Mouse (Mus musculus): ENCODE measurements around the gene Fubp3. TPM values are rescaled to one million over a fixed set of nuclear protein-coding genes. Genes with fewer than 3 reads are reported as not detected.

Fubp3 gene
- polyA plus RNA-seq, 1 experiment from 2014 or later = 107 TPM

GRCm38 (mm10) chr2:31635281-31636137 lies 63.1 kb downstream of the Fubp3 start:
- ATAC-seq (replicated peaks; ENCODE audit: insufficient number of reproducible peaks, low FRiP score, low TSS enrichment, low read depth) (no peak), DNase-seq (ENCODE audit: low spot score) (peak; percentile 45)
- Histone ChIP-seq H3K27me3 (ENCODE audit: control insufficient read depth, insufficient read depth, low read length) (peaks cover 65% of the 10 kb centered on the region), H3K4me3 (ENCODE audit: low read depth, low read length) (0 out of 2 replicates have a peak overlapping the region, but pooled peaks have one; percentile 5), H3K9ac (replicated peaks; ENCODE audit: low read length) (no peak overlapping the region), H3K4me1 (ENCODE audit: control insufficient read depth, insufficient read depth, low read length) (peaks cover 10% of the 10 kb centered on the region), H3K27ac (replicated peaks; ENCODE audit: low read depth, low read length) (no peak overlapping the region), H3K4me2 (ENCODE audit: low read depth, low read length) (peak overlapping the region; percentile 33), H3K36me3 (replicated peaks; ENCODE audit: control insufficient read depth, insufficient read depth, low read depth, low read length) (no peaks in the 10 kb centered on the region), H3K9me3 (replicated peaks; ENCODE audit: control insufficient read depth, low read length) (no peaks in the 10 kb centered on the region)
- under 1% methylated on average over 52 of the region's 52 CpGs for WGBS

DNA sequence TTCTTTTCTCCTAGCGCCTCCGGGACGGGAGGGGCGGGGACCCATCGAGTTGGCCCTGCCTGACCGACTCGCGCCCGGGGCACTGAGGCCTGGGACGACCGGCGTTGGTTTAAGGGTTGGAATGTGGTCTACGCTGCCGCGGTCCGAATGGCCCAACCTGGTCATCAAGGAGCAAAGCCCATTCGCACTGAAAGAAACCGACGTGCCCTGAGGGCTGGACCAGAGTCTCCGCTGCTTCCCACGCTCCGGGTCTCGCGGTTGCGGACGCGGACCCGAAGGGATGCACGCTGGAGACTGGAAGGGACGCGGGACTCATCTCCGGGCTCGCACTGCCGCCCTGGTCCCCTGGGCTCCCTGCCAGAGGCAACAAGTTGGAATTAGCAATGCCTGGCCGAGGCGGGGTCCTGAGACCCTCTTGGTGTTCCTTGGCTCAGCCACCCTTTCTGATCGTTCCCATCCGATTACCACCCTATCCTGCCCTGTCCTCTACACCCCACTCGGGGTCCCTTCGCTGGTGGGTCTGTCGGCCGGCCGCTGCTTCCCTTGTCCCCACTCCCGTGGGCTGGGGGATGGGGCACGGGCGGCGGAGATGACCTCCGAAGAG lies 63.8 kb downstream of the Fubp3 start:
- Histone ChIP-seq H3K27ac (replicated peaks; ENCODE audit: low read depth, low read length) (no peak overlapping the region), H3K4me3 (ENCODE audit: low read depth, low read length) (peak overlapping the region; percentile 22), H3K4me2 (ENCODE audit: low read depth, low read length) (peak overlapping the region; percentile 33), H3K36me3 (replicated peaks; ENCODE audit: control insufficient read depth, insufficient read depth, low read depth, low read length) (no peaks in the 10 kb centered on the region), H3K9ac (replicated peaks; ENCODE audit: low read length) (0 out of 2 replicates have a peak overlapping the region, but pooled peaks have one; percentile 18), H3K9me3 (replicated peaks; ENCODE audit: control insufficient read depth, low read length) (no peaks in the 10 kb centered on the region), H3K27me3 (ENCODE audit: control insufficient read depth, insufficient read depth, low read length) (peaks cover 67% of the 10 kb centered on the region), H3K4me1 (ENCODE audit: control insufficient read depth, insufficient read depth, low read length) (peaks cover 10% of the 10 kb centered on the region)
- ATAC-seq (replicated peaks; ENCODE audit: insufficient number of reproducible peaks, low FRiP score, low TSS enrichment, low read depth) (no peak), DNase-seq (ENCODE audit: low spot score) (peak; percentile 42)
- under 1% methylated on average over 45 of the region's 48 CpGs for WGBS

GRCm38 (mm10) chr2:31636742-31637141 lies 64.3 kb downstream of the Fubp3 start:
- H3K4me2 ChIP-seq (ENCODE audit: low read depth, low read length) = peak overlapping the region; percentile 33
- H3K4me3 ChIP-seq (ENCODE audit: low read depth, low read length) = peak overlapping the region; percentile 22
- ATAC-seq (replicated peaks; ENCODE audit: insufficient number of reproducible peaks, low FRiP score, low TSS enrichment, low read depth) (peak; percentile 69), DNase-seq (ENCODE audit: low spot score) (peak; percentile 55)
- H3K27me3 ChIP-seq (ENCODE audit: control insufficient read depth, insufficient read depth, low read length) = peaks cover 72% of the 10 kb centered on the region
- H3K9me3 ChIP-seq (replicated peaks; ENCODE audit: control insufficient read depth, low read length) = no peaks in the 10 kb centered on the region
- under 1% methylated on average over 35 of the region's 35 CpGs for WGBS
- H3K9ac ChIP-seq (replicated peaks; ENCODE audit: low read length) = 0 out of 2 replicates have a peak overlapping the region, but pooled peaks have one; percentile 18
- H3K4me1 ChIP-seq (ENCODE audit: control insufficient read depth, insufficient read depth, low read length) = peaks cover 10% of the 10 kb centered on the region
- H3K36me3 ChIP-seq (replicated peaks; ENCODE audit: control insufficient read depth, insufficient read depth, low read depth, low read length) = no peaks in the 10 kb centered on the region
- H3K27ac ChIP-seq (replicated peaks; ENCODE audit: low read depth, low read length) = no peak overlapping the region

- peaks cover 77% of the 10 kb centered on the region for H3K27me3 ChIP-seq (ENCODE audit: control insufficient read depth, insufficient read depth, low read length)
- WGBS = under 1% methylated on average over 12 of the region's 12 CpGs
- no peak for ATAC-seq (replicated peaks; ENCODE audit: insufficient number of reproducible peaks, low FRiP score, low TSS enrichment, low read depth)
- no peaks in the 10 kb centered on the region for H3K36me3 ChIP-seq (replicated peaks; ENCODE audit: control insufficient read depth, insufficient read depth, low read depth, low read length)
- peak; percentile 51 for DNase-seq (ENCODE audit: low spot score)
- no peak overlapping the region for H3K27ac ChIP-seq (replicated peaks; ENCODE audit: low read depth, low read length)
- H3K4me2 ChIP-seq (ENCODE audit: low read depth, low read length) = no peak overlapping the region; the same call in 1 of the 2 replicates
- peak overlapping the region; percentile 3; the same call in 1 of the 2 replicates for H3K4me3 ChIP-seq (ENCODE audit: low read depth, low read length)
- H3K9me3 ChIP-seq (replicated peaks; ENCODE audit: control insufficient read depth, low read length) = no peaks in the 10 kb centered on the region
- no peak overlapping the region for H3K9ac ChIP-seq (replicated peaks; ENCODE audit: low read length)
- H3K4me1 ChIP-seq (ENCODE audit: control insufficient read depth, insufficient read depth, low read length) = peaks cover 10% of the 10 kb centered on the region
These were observed 64.9 kb downstream of the Fubp3 start for GRCm38 (mm10) chr2:31637311-31637710.

- no peak overlapping the region for H3K9ac ChIP-seq (replicated peaks; ENCODE audit: low read length)
- no peak for ATAC-seq (replicated peaks; ENCODE audit: insufficient number of reproducible peaks, low FRiP score, low TSS enrichment, low read depth)
These were observed 65.4 kb downstream of the Fubp3 start for GRCm38 (mm10) chr2:31637807-31638206.

GRCm38 (mm10) chr2:31638581-31639465 lies 66.4 kb downstream of the Fubp3 start:
- under 1% methylated on average over 32 of the region's 34 CpGs for WGBS
- no peak overlapping the region for H3K4me2 ChIP-seq (ENCODE audit: low read depth, low read length)
- ATAC-seq (replicated peaks; ENCODE audit: insufficient number of reproducible peaks, low FRiP score, low TSS enrichment, low read depth) (no peak), DNase-seq (ENCODE audit: low spot score) (no peak)
- no peaks in the 10 kb centered on the region for H3K9me3 ChIP-seq (replicated peaks; ENCODE audit: control insufficient read depth, low read length)
- peaks cover 10% of the 10 kb centered on the region for H3K4me1 ChIP-seq (ENCODE audit: control insufficient read depth, insufficient read depth, low read length)
- H3K9ac ChIP-seq (replicated peaks; ENCODE audit: low read length) = no peak overlapping the region
- peak overlapping the region; percentile 3; the same call in 1 of the 2 replicates for H3K4me3 ChIP-seq (ENCODE audit: low read depth, low read length)
- H3K36me3 ChIP-seq (replicated peaks; ENCODE audit: control insufficient read depth, insufficient read depth, low read depth, low read length) = no peaks in the 10 kb centered on the region
- H3K27me3 ChIP-seq (ENCODE audit: control insufficient read depth, insufficient read depth, low read length) = peaks cover 85% of the 10 kb centered on the region
- no peak overlapping the region for H3K27ac ChIP-seq (replicated peaks; ENCODE audit: low read depth, low read length)

More at GRCm38 (mm10) chr2:31637807-31638206, 65.4 kb downstream of the Fubp3 start:
- peaks cover 10% of the 10 kb centered on the region for H3K4me1 ChIP-seq (ENCODE audit: control insufficient read depth, insufficient read depth, low read length)
- no peaks in the 10 kb centered on the region for H3K9me3 ChIP-seq (replicated peaks; ENCODE audit: control insufficient read depth, low read length)
- H3K27me3 ChIP-seq (ENCODE audit: control insufficient read depth, insufficient read depth, low read length) = peaks cover 79% of the 10 kb centered on the region
- no peaks in the 10 kb centered on the region for H3K36me3 ChIP-seq (replicated peaks; ENCODE audit: control insufficient read depth, insufficient read depth, low read depth, low read length)
- H3K4me2 ChIP-seq (ENCODE audit: low read depth, low read length) = peak overlapping the region; percentile 5; the same call in 1 of the 2 replicates
- under 1% methylated on average over 22 of the region's 22 CpGs for WGBS
- peak; percentile 66 for DNase-seq (ENCODE audit: low spot score)
- peak overlapping the region; percentile 3; the same call in 1 of the 2 replicates for H3K4me3 ChIP-seq (ENCODE audit: low read depth, low read length)
- H3K27ac ChIP-seq (replicated peaks; ENCODE audit: low read depth, low read length) = no peak overlapping the region

- H3K9me3 ChIP-seq (replicated peaks; ENCODE audit: control insufficient read depth, low read length) = no peaks in the 10 kb centered on the region
- WGBS = under 1% methylated on average over 13 of the region's 13 CpGs
- no peak overlapping the region for H3K9ac ChIP-seq (replicated peaks; ENCODE audit: low read length)
- peaks cover 10% of the 10 kb centered on the region for H3K4me1 ChIP-seq (ENCODE audit: control insufficient read depth, insufficient read depth, low read length)
- H3K36me3 ChIP-seq (replicated peaks; ENCODE audit: control insufficient read depth, insufficient read depth, low read depth, low read length) = no peaks in the 10 kb centered on the region
- H3K27me3 ChIP-seq (ENCODE audit: control insufficient read depth, insufficient read depth, low read length) = peaks cover 85% of the 10 kb centered on the region
- H3K4me2 ChIP-seq (ENCODE audit: low read depth, low read length) = no peak overlapping the region
- no peak overlapping the region for H3K27ac ChIP-seq (replicated peaks; ENCODE audit: low read depth, low read length)
- DNase-seq (ENCODE audit: low spot score) (no peak), ATAC-seq (replicated peaks; ENCODE audit: insufficient number of reproducible peaks, low FRiP score, low TSS enrichment, low read depth) (0 out of 2 replicates have a peak, but pooled peaks have one; percentile 37)
- H3K4me3 ChIP-seq (ENCODE audit: low read depth, low read length) = no peak overlapping the region
These were observed 67.0 kb downstream of the Fubp3 start for GRCm38 (mm10) chr2:31639466-31639760.
